Mouse (Mus musculus) G1E (cell line): ENCODE results near the gene Zmynd19.

ENCODE experiments used
- CTCF ChIP-seq: IDR thresholded peaks from 2 replicates; pipeline ENCODE4 v1.5.1; 2012; ENCODE audit warnings: low read depth, low read length, inconsistent platforms, mixed read lengths
- GATA1 ChIP-seq: IDR thresholded peaks from 2 replicates; pipeline ENCODE4 v1.6.1; 2012; ENCODE audit warnings: borderline replicate concordance, low read length, inconsistent platforms, mixed read lengths
- GATA2 ChIP-seq: IDR thresholded peaks from 2 replicates; pipeline ENCODE4 v1.6.1; 2012; ENCODE audit warnings: low read depth, low read length, inconsistent platforms, borderline replicate concordance
- POLR2AphosphoS5 ChIP-seq: IDR thresholded peaks from 2 replicates; pipeline ENCODE4 v1.6.1; 2012; ENCODE audit warnings: low read depth, low read length, inconsistent platforms; ENCODE audit not compliant: insufficient replicate concordance
- TAL1 ChIP-seq: conservative IDR thresholded peaks from 2 replicates; pipeline ENCODE4 v1.6.1; 2012; ENCODE audit warnings: low read depth, low read length, inconsistent platforms, mixed read lengths

GRCm38 (mm10) chr2:24935057-24935796 lies 14.4 kb upstream of the Zmynd19 start, which contains the start of gene Arrdc1:
- TF ChIP-seq CTCF (0 out of 2 replicates have a peak, but pooled peaks have one; percentile 14), TAL1 (no peak), GATA1 (no peak), POLR2AphosphoS5 (no peak), GATA2 (no peak)
